Mouse (Mus musculus) G1E (cell line): ENCODE measurements around the gene Zdhhc15.

Source experiments
- CTCF ChIP-seq: IDR thresholded peaks from 2 replicates; pipeline ENCODE4 v1.5.1; 2012; ENCODE audit warnings: low read depth, low read length, inconsistent platforms, mixed read lengths
- GATA1 ChIP-seq: IDR thresholded peaks from 2 replicates; pipeline ENCODE4 v1.6.1; 2012; ENCODE audit warnings: borderline replicate concordance, low read length, inconsistent platforms, mixed read lengths
- POLR2AphosphoS5 ChIP-seq: IDR thresholded peaks from 2 replicates; pipeline ENCODE4 v1.6.1; 2012; ENCODE audit warnings: low read depth, low read length, inconsistent platforms; ENCODE audit not compliant: insufficient replicate concordance

- no peak for TF ChIP-seq CTCF
- no peak for TF ChIP-seq GATA1
- no peak for TF ChIP-seq POLR2AphosphoS5
These were observed 103.4 kb downstream of the Zdhhc15 start for GRCm38 (mm10) chrX:104567497-104567896.
